Mouse (Mus musculus): ENCODE measurements around the gene Slc38a3.
A peak's percentile ranks its signal among the peaks of the same experiment; 100 is the strongest.

Slc38a3 gene

GRCm38 (mm10) chr9:107669480-107669945 is at the start of gene Slc38a3:
Gene Slc38a3, minus strand, starts transcription at chr9:107669530.
- DNase-seq (ENCODE audit: low read depth in 2 of 2, low spot score in 2 of 2), result no peak

DNA sequence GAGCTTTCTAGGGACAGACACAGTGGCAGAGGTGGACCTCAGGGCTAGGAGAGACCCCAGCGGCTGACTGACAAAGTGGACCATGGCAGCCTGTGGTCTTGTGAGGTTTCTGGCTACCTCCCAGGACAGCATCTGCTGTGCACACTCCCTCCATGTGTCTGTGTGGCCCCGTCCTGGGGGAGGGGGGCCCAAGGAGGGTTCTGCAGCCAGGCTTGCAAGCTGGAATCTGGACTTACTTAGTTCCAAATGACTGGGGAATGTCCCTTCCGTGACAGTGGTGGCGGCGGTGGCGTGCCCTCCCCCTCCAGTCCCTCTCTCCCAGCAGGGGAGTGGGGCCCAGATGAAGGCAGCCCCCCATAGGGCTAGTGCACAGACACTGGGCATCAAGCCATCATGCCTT is 47.6 kb upstream of the Slc38a3 start:
- no peak for DNase-seq (ENCODE audit: low read depth in 2 of 2, low spot score in 2 of 2)

DNA sequence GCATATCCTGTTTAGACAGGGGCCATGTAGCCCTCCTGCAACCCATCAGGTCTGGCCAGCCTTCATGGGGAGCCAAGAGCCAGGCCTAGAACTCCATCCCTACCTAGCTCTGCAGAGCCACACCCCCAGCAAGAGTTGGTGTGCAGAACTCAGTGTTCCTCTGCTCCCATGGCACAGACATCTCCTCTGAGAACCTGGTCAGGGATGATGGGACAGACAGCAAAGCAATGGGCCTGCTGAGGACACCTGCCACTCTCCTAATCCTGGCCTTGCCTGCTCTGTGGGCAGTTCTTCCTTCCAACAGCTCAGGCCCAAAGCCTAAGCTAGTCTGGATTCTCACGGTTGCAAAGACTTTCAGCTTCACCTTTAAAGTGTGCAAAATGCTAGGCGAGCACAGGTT is 46.3 kb upstream of the Slc38a3 start:
- DNase-seq (ENCODE audit: low read depth in 2 of 2, low spot score in 2 of 2), result no peak

GRCm38 (mm10) chr9:107714221-107714952 is 45.1 kb upstream of the Slc38a3 start:
- DNase-seq (ENCODE audit: low read depth in 2 of 2, low spot score in 2 of 2), result no peak

GRCm38 (mm10) chr9:107709697-107710483 is 40.6 kb upstream of the Slc38a3 start, which contains the start of gene Sema3f:
Gene Sema3f, minus strand, starts transcription at chr9:107710475.
- peak; percentile 22 to 39 for DNase-seq (ENCODE audit: low read depth in 2 of 2, low spot score in 2 of 2)

DNA sequence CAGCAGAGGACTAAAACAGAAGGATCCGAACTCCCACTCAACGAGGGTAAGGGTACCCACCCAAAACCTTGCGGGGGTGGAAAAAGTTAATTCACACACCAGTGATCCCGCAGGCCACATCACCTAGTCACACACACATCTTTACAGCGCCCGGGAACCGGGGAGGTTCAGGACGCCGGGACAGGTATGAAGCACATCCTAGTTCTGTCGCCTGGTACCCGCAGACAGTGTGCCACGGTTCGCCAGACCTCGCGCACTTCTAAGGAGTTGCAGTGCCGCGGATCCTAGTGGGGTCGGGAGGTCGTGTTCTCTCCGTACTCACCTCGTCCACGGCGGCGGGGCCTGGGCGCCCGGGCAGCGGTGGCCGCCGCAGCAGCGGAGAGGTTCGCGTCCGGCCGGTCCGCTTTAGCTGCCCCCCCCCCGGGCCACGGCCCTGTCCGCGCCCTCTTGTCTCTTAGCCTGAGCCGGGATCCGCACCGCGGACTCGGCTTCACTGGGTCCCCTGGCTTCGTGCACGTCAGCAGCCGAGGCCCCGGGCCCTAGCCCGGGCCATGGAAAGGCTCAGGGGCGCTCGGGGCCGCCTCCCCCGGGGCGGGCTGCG is 39.9 kb upstream of the Slc38a3 start:
- no peak for DNase-seq (ENCODE audit: low read depth in 2 of 2, low spot score in 2 of 2)

DNA sequence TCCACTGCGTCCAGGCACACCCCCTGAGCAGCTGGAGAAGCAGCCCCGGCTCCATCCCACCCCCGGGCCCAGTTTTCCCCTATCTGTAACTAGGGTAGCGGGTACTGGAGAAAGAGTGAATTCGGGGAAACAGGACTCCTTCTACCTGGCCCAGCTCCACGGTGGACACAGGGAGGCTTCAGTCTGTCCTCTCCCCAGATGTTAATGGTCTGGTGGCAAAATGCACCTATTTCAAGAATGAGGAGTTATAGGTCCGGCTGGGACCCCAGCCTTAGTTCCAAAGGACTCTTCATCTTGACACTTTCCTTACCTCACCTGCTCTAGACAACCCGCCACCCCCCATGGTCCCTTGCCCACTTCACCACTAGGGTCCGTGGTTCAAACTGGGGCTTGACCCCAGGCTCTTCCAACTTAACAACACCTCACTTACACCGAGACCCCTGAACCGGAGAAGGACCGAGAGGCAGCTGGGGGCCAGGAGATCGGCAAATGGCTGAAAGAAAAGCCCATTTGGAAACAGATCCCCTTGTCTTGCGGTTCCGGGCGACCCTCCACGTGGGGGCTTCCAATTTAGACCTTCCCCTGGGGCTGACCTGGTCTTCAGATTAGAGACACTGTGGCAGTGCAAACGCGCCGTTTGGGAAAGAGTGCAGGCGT is 39.2 kb upstream of the Slc38a3 start:
- no peak for DNase-seq (ENCODE audit: low read depth in 2 of 2, low spot score in 2 of 2)

DNA sequence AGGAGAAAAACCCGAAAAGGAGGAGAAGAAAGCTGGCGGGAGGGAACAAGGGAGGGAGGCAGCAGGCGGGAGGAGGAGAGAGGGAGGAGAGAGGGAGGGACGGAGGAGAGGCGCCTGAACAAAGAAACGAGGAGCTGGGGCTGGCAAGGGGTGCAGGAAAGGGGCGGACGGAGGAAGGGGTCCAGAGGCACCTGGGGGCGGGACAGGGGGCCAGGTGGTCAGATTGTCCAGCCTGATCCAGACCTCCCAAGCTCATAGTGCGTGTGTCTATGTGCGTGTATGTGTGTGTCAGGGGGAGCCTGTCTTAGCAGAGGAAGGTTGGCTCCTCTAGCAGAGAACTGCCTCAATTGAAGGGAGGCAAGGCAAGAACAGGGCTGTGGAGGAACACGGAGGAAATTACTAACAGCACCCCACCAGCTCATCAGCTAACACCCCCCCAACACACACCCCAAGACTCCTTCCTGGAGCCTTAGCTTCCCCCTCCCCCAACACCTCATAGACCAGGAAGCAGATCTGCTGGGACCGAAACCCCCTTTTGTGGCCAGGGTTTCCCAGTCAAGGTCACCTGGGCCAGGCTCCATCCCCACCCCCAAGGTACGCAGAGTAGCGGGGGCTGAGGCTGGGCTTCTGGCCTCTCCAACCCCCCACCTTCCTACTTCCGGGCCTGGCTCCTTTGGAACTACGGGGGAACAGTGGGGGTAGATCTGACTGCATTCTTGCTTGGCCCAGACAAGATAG is 38.5 kb upstream of the Slc38a3 start:
- DNase-seq (ENCODE audit: low read depth in 2 of 2, low spot score in 2 of 2), result no peak

DNA sequence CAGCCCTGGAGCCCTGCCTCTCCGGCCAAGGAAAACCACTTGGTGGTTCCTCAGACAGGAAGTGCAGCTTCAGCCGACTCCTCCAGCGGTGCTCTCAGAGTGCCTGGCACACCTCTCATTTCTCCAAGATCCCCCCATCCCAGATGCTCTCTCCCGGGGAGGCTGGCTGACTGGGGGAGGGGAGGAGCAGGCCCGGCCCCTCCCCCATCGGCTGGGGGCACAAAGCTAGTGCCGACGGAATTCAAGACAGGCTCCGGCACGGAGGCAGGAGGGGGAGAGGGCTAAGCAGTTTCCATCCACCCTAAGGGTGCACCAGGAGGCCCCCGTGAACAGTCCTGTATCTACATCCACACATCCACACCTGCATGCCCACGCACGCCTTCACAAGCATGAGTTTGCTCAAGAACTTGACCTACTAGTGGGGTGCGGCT is 37.5 kb upstream of the Slc38a3 start:
- no peak for DNase-seq (ENCODE audit: low read depth in 2 of 2, low spot score in 2 of 2)

DNA sequence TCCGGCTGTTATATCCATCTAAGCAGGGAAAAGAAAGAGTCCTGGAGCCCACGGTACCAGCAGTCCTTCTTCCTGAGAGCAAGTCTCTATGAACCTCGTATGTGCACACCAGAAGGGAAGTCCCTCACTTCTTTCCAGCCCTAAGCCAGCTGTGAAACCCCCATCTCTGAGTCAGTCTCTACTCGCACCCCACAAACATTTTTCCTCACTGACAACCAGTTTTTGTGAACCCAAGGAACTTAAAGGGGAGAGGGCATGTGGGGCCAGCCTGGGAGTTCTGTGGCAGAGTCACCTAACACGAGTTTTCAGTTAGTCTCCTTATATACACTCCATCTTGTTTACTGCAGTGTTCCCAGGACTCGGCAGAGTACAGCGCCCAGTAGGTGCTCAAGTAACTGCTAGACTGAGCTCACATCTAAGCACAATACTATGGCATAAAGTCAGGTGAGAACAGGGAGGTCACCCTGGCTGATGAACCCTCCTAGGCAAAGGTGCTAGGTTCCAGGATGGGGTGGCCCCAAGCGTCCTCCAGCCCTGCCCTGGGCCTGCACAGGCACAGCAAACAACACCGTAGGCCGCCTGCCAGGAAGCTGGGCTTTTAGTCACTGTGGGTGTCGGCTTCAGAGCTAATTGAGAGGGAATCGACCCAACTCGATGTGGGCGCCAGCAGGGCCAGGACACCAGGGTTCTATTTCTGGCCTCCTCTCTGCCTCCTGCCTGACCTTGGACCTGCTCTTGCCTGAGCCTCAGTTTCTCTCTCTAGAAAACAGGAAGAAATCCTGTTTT is 34.2 kb upstream of the Slc38a3 start:
- DNase-seq (ENCODE audit: low read depth in 2 of 2, low spot score in 2 of 2), result no peak

DNA sequence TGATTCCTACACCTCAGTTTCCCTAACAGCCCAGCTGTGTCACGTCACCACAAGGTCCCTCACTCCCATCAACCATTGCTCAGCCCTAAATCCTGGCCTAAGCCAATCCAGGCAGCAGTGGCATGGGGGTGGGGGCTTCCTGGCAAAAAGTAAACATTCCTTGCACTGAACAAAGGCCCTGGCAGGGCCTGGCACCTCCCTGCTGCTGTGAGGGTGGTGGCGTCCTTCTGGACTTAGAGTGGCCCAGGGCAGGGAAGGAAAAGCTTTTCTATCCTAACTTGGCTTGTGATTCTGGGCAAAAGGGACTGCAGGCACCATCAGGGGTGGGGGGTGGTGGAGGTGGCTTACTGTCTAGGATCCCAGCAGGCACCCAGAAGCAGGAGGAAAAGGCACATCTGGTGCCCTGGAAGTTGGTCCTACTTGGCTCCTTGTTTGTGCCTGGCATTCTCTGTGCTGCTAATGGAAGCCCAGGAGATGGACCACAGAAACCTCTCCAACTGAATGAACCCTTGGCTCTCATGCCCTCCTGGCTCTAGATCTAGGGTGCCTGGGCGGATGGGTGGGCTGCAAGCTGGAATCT is 33.4 kb upstream of the Slc38a3 start:
- no peak for DNase-seq (ENCODE audit: low read depth in 2 of 2, low spot score in 2 of 2)

GRCm38 (mm10) chr9:107701594-107701993 is 32.3 kb upstream of the Slc38a3 start:
- no peak for DNase-seq (ENCODE audit: low read depth in 2 of 2, low spot score in 2 of 2)

DNA sequence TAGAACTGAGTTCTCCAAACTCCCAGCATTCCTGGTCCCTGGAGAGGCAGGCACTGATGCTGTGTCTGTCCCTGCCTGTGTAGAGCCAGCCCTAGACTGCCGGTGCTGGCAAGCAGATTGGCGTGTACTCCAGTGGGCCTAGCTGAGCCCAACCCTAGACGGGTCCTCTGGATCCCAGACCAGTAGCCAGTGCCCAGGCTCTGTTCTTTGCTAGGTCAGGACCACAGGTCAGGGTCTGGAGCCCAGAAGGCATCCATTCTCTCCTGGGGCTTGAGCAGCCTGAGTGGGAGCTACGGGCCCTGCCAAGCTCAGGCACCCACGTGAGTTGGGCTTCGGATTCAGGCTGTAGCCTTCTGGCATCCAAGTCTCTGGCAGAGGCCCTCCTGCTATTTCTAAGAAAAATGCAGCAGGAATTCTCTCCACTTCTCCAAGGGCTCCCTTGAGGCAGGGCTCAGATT is 30.8 kb upstream of the Slc38a3 start:
- DNase-seq (ENCODE audit: low read depth in 2 of 2, low spot score in 2 of 2), result no peak

- no peak for DNase-seq (ENCODE audit: low read depth in 2 of 2, low spot score in 2 of 2)
These were observed 30.1 kb upstream of the Slc38a3 start for GRCm38 (mm10) chr9:107699376-107699980.

DNA sequence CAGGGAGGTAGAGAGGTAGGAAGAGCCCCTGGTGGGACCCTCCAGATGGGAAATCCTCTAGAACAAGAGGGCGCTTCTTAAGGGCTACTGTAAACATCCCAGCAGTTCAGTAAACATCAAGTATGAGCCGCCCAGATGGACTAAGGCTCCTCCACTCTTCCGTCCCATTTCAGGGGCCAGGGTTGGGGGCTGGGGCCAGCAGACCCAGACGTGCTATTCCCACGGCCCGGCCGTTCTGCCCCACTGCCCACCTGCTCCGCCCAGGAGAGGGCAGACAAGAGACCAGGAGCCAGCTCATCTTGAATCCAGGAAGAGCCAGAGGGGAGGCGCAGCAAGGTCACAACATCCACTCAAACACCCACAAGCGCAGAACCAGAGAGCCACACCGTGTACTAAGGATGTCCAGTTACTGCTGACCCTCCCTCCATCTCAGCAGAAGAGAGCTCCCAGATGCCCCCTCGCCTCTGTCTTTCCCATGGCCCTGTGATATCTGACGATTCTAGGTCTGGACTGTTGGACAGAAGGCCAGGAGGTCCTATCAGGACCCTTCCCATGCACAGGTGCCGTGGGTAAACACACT is 29.4 kb upstream of the Slc38a3 start:
- DNase-seq (ENCODE audit: low read depth in 2 of 2, low spot score in 2 of 2), result no peak

GRCm38 (mm10) chr9:107697811-107698521 is 28.6 kb upstream of the Slc38a3 start:
- DNase-seq (ENCODE audit: low read depth in 2 of 2, low spot score in 2 of 2), result no peak

DNA sequence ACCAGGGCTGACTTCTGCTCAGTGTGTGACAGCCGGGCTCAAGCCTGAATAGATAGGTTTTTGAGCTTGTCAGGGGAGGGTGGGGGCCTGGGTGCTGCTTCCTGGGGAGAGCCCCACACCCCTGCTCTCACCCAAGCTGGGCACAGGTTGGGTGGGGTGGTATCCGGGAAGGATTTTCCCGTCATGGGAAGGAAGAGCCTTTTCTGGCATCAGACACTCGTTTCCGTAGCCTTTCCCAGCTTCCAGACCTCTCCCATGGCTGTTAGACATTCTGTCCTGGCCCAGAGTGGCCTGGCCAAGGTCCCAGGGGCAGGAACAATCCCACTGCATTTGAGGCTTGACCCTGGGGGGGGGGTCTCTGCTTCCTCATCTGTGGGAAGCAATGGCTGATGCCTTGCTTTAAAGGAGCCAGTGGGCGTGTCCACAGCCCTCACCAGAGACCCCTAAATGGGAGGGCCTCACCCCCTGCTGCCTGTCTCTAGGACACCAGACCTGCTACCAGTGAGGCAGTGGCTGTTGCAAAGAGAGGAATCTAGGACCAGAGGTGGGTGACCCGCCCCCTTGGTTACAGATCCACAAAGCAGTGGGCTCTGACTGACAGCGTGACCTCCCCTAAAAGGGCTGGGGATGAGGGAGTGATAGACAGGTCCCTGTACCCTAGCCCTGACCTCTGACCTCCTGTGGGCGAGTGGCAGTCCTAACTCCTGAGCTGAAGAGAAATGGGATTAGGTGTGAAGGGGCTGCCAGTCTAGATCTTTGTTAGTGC is 27.7 kb upstream of the Slc38a3 start:
- no peak for DNase-seq (ENCODE audit: low read depth in 2 of 2, low spot score in 2 of 2)
